Mouse (Mus musculus): ENCODE results near the gene Nek10.

- TF ChIP-seq CTCF (IDR thresholded peaks at IDR 0.05; ENCODE audit: borderline replicate concordance, control insufficient read depth, extremely low read depth, insufficient read depth, low read length, poor library complexity) (no peak), POLR2A (IDR thresholded peaks at IDR 0.05; ENCODE audit: control insufficient read depth, extremely low read depth, insufficient read depth, low read length, poor library complexity) (no peak)
These were observed 167.8 kb downstream of the Nek10 start for GRCm38 (mm10) chr14:14971056-14971455.

Measured in thymus, adult 2 months (tissue).